Mouse (Mus musculus) olfactory bulb, adult 2 months (tissue): ENCODE measurements at regions not wholly inside any gene's neighbourhood (a gene's known extent, or its start where the extent isn't known, plus 50 kb on each side); places are given as distances from the start of the nearest gene placed in this dataset.

Experiments
- H3K27ac ChIP-seq: fragments of 200-500 bp; 2 replicates; pipeline ENCODE4 v1.5.1; 2012; ENCODE audit warnings: low read depth, low read length; ENCODE audit not compliant: insufficient read depth
- H3K4me1 ChIP-seq: fragments of 200-500 bp; 2 replicates; pipeline ENCODE4 v1.6.1; 2012; ENCODE audit warnings: low read length; ENCODE audit not compliant: control insufficient read depth, insufficient read depth
- H3K4me3 ChIP-seq: fragments of 200-500 bp; 2 replicates; pipeline ENCODE4 v1.5.1; 2012; ENCODE audit warnings: mild to moderate bottlenecking, low read depth, low read length, moderate library complexity; ENCODE audit not compliant: insufficient read depth
- CTCF ChIP-seq: fragments of 200-500 bp; IDR thresholded peaks from 2 replicates; pipeline ENCODE4 v1.5.1; 2012; ENCODE audit warnings: low read depth, mild to moderate bottlenecking, low read length, moderate library complexity; ENCODE audit not compliant: insufficient read depth
- POLR2A ChIP-seq: fragments of 200-500 bp; IDR thresholded peaks from 2 replicates; pipeline ENCODE4 v1.6.1; 2012; ENCODE audit warnings: mild to moderate bottlenecking, low read depth, low read length, moderate library complexity; ENCODE audit not compliant: insufficient read depth
- WGBS: fragments of 180-500 bp; shearing (Covaris S2); methylation state at CpG from one replicate; pipeline ENCODE4 v1.1.7; 2018; 5-methylcytosine and 5-hydroxymethylcytosine counted together

GRCm38 (mm10) chr1:90533481-90533880, 69.3 kb upstream of the Cops8 start:
- H3K27ac ChIP-seq: no peak overlapping the region
- no peak overlapping the region for H3K4me3 ChIP-seq
- WGBS: 97% methylated on average over 6 of the region's 6 CpGs
- TF ChIP-seq POLR2A: no peak
- TF ChIP-seq CTCF: no peak
- peaks cover 2% of the 10 kb centered on the region; the same call in 1 of the 2 replicates for H3K4me1 ChIP-seq

GRCm38 (mm10) chr1:90536105-90536504, 66.7 kb upstream of the Cops8 start:
- Histone ChIP-seq H3K27ac (no peak overlapping the region), H3K4me3 (no peak overlapping the region), H3K4me1 (peaks cover 2% of the 10 kb centered on the region; the same call in 1 of the 2 replicates)
- TF ChIP-seq POLR2A (no peak), CTCF (no peak)

GRCm38 (mm10) chr1:90543801-90544795, 58.7 kb upstream of the Cops8 start:
- Histone ChIP-seq H3K27ac (no peak overlapping the region), H3K4me3 (no peak overlapping the region), H3K4me1 (no peaks in the 10 kb centered on the region)
- TF ChIP-seq CTCF: no peak
- TF ChIP-seq POLR2A: no peak
- 59% methylated on average over 19 of the region's 19 CpGs for WGBS

GRCm38 (mm10) chr1:90544821-90545536, 57.8 kb upstream of the Cops8 start:
- Histone ChIP-seq H3K4me1 (no peaks in the 10 kb centered on the region), H3K4me3 (no peak overlapping the region), H3K27ac (no peak overlapping the region)
- 74% methylated on average over 9 of the region's 9 CpGs for WGBS
- TF ChIP-seq POLR2A (no peak), CTCF (no peak)

GRCm38 (mm10) chr1:90552644-90553043, 50.1 kb upstream of the Cops8 start:
- TF ChIP-seq POLR2A (no peak), CTCF (no peak)
- 95% methylated on average over 6 of the region's 6 CpGs for WGBS
- Histone ChIP-seq H3K4me1 (no peaks in the 10 kb centered on the region), H3K27ac (no peak overlapping the region), H3K4me3 (no peak overlapping the region)
